Mouse (Mus musculus) ES-Bruce4 (cell line): ENCODE measurements at regions not wholly inside any gene's neighbourhood (a gene's known extent, or its start where the extent isn't known, plus 50 kb on each side); places are given as distances from the start of the nearest gene placed in this dataset.
"Not testable (repeated sequence)": the region's sequence is repeated elsewhere in the genome, so short reads cannot be mapped to it uniquely, and the experiment has no call there.

ENCODE experiments used
- H3K27ac ChIP-seq: 2 replicates; pipeline ENCODE4 v1.5.1; 2012; ENCODE audit warnings: low read length, inconsistent platforms; ENCODE audit not compliant: insufficient read depth
- H3K27me3 ChIP-seq: 2 replicates; pipeline ENCODE4 v1.6.1; 2012; ENCODE audit warnings: mild to moderate bottlenecking, low read length, inconsistent platforms; ENCODE audit not compliant: control insufficient read depth, poor library complexity, insufficient read depth, severe bottlenecking
- H3K36me3 ChIP-seq: 2 replicates; pipeline ENCODE4 v1.6.1; 2012; ENCODE audit warnings: inconsistent platforms, mild to moderate bottlenecking, low read length, moderate library complexity; ENCODE audit not compliant: control insufficient read depth, poor library complexity, insufficient read depth, severe bottlenecking
- H3K4me1 ChIP-seq: one replicate; pipeline ENCODE4 v1.8.1; 2011; ENCODE audit warnings: low read length; ENCODE audit not compliant: control insufficient read depth, insufficient read depth
- H3K4me3 ChIP-seq: 2 replicates; pipeline ENCODE4 v1.5.1; 2011; ENCODE audit warnings: low read depth, mild to moderate bottlenecking, low read length
- H3K9ac ChIP-seq: 2 replicates; pipeline ENCODE4 v1.6.1; 2012; ENCODE audit warnings: low read depth, mild to moderate bottlenecking, inconsistent platforms; ENCODE audit not compliant: poor library complexity, severe bottlenecking
- H3K9me3 ChIP-seq: replicated peaks from 2 replicates; pipeline ENCODE4 v1.6.1; 2012; ENCODE audit warnings: mild to moderate bottlenecking, low read length, inconsistent platforms; ENCODE audit not compliant: control insufficient read depth, poor library complexity, insufficient read depth, severe bottlenecking
- CTCF ChIP-seq: IDR thresholded peaks from one replicate; pipeline ENCODE4 v1.8.1; 2011; ENCODE audit warnings: low read depth, low read length
- EP300 ChIP-seq: IDR thresholded peaks from 2 replicates; pipeline ENCODE4 v1.6.1; 2011; ENCODE audit warnings: low read depth, low read length; ENCODE audit not compliant: insufficient read depth
- POLR2A ChIP-seq: IDR thresholded peaks from one replicate; pipeline ENCODE4 v1.8.1; 2011; ENCODE audit warnings: low read length; ENCODE audit not compliant: insufficient read depth

DNA sequence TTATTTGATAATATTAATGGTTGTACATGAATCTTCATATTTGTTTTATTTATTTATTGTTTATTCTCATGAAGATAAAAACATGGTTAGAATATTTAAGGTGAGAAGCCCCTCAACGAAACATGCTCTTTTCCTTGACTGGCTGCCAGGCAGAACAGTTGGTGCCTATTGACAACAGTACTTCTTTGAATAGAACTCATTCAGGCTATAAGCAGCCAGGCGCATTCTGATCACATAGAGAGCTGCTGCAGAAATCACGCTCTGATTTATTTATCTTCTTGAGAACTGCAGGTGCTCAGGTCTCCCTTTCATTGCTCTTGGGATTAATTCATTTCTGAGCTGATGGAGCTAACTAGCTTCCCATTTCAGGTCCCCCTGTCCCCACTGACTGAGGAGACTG lies 688.9 kb upstream of the Gm38303 start:
- no peak overlapping the region for H3K27ac ChIP-seq
- TF ChIP-seq POLR2A (no peak), CTCF (no peak), EP300 (no peak)
- H3K27me3 ChIP-seq, result no peaks in the 10 kb centered on the region
- H3K4me3 ChIP-seq, result no peak overlapping the region
- H3K9ac ChIP-seq, result no peak overlapping the region
- H3K4me1 ChIP-seq, result no peaks in the 10 kb centered on the region
- H3K9me3 ChIP-seq, result no peaks in the 10 kb centered on the region
- no peaks in the 10 kb centered on the region for H3K36me3 ChIP-seq

GRCm38 (mm10) chr3:11020048-11020447 lies 684.6 kb upstream of the Gm38303 start:
- no peaks in the 10 kb centered on the region for H3K4me1 ChIP-seq
- H3K36me3 ChIP-seq, result no peaks in the 10 kb centered on the region
- H3K27ac ChIP-seq, result no peak overlapping the region
- TF ChIP-seq EP300 (no peak), CTCF (no peak), POLR2A (no peak)
- H3K9me3 ChIP-seq, result no peaks in the 10 kb centered on the region
- H3K27me3 ChIP-seq, result no peaks in the 10 kb centered on the region
- no peak overlapping the region for H3K4me3 ChIP-seq
- H3K9ac ChIP-seq, result no peak overlapping the region

GRCm38 (mm10) chr3:11014911-11015310 lies 679.4 kb upstream of the Gm38303 start:
- H3K4me3 ChIP-seq, H3K27me3 ChIP-seq, H3K9ac ChIP-seq, H3K27ac ChIP-seq, H3K9me3 ChIP-seq, H3K36me3 ChIP-seq, H3K4me1 ChIP-seq: not testable (repeated sequence)

GRCm38 (mm10) chr3:11007363-11007762 lies 671.9 kb upstream of the Gm38303 start:
- TF ChIP-seq CTCF (no peak), EP300 (no peak), POLR2A (no peak)
- no peak overlapping the region for H3K9ac ChIP-seq
- no peaks in the 10 kb centered on the region for H3K4me1 ChIP-seq
- H3K36me3 ChIP-seq, result no peaks in the 10 kb centered on the region
- H3K27ac ChIP-seq, result no peak overlapping the region
- H3K4me3 ChIP-seq, result no peak overlapping the region
- no peaks in the 10 kb centered on the region for H3K27me3 ChIP-seq
- H3K9me3 ChIP-seq, result no peaks in the 10 kb centered on the region

- Histone ChIP-seq H3K9ac (no peak overlapping the region), H3K9me3 (no peaks in the 10 kb centered on the region), H3K27me3 (no peaks in the 10 kb centered on the region), H3K4me3 (no peak overlapping the region), H3K36me3 (no peaks in the 10 kb centered on the region), H3K27ac (no peak overlapping the region), H3K4me1 (no peaks in the 10 kb centered on the region)
- TF ChIP-seq CTCF (no peak), EP300 (no peak), POLR2A (no peak)
Observed at GRCm38 (mm10) chr3:11006531-11007269, 671.2 kb upstream of the Gm38303 start.

DNA sequence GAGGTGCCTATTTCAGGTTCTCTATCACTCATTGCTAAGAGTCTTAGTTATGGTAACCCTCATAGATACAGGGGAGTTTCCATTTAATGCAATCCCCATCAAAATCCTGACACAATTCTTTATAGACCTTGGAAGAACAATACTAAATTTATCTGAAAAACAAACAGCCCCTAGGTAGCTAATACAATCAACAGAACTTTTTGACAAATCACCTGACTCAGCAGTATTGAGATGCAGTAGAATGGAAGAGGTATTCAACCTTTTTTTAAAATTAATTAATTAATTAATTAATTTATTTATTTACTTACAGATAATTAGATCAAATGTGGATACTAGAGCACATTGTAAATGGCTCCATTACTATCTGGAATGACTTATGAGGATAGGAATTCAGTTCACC lies 643.5 kb upstream of the Gm38303 start:
- Histone ChIP-seq H3K4me1 (no peaks in the 10 kb centered on the region), H3K27ac (no peak overlapping the region), H3K4me3 (no peak overlapping the region), H3K36me3 (no peaks in the 10 kb centered on the region), H3K9ac (no peak overlapping the region), H3K27me3 (no peaks in the 10 kb centered on the region), H3K9me3 (no peaks in the 10 kb centered on the region)
- no peak for TF ChIP-seq CTCF
- TF ChIP-seq EP300, result no peak
- no peak for TF ChIP-seq POLR2A
